Mouse (Mus musculus): Measurements from ENCODE around the gene Cep104. TPM values are rescaled to one million over a fixed set of nuclear protein-coding genes. Genes with fewer than 3 reads are reported as not detected.

The Cep104 gene
- polyA plus RNA-seq, 1 experiment = 9.3 TPM

- peak overlapping the region; percentile 95 for H3K4me3 ChIP-seq (ENCODE audit: low read depth, low read length)
- H3K36me3 ChIP-seq (ENCODE audit: control insufficient read depth, insufficient read depth, low read length) = peaks cover 21% of the 10 kb centered on the region
- H3K27ac ChIP-seq (ENCODE audit: insufficient read depth, low read depth, low read length) = no peak overlapping the region
- H3K27me3 ChIP-seq (ENCODE audit: control insufficient read depth, insufficient read depth, low read length) = no peaks in the 10 kb centered on the region
- WGBS = 1% methylated on average over 55 of the region's 55 CpGs
- TF ChIP-seq CTCF (IDR thresholded peaks at IDR 0.05; ENCODE audit: extremely low read depth, insufficient read length, insufficient replicate concordance, low read depth, low read length) = no peak
- peaks cover 13% of the 10 kb centered on the region for H3K4me1 ChIP-seq (ENCODE audit: control insufficient read depth, insufficient read depth, insufficient read length, low read length)
Measured at GRCm38 (mm10) chr4:154012132-154012882, 37.3 kb downstream of the Cep104 start.

GRCm38 (mm10) chr4:154015476-154015875, 40.5 kb downstream of the Cep104 start:
- H3K36me3 ChIP-seq (ENCODE audit: control insufficient read depth, insufficient read depth, low read length) = peaks cover 44% of the 10 kb centered on the region
- TF ChIP-seq CTCF (IDR thresholded peaks at IDR 0.05; ENCODE audit: extremely low read depth, insufficient read length, insufficient replicate concordance, low read depth, low read length) (no peak), POLR2A (IDR thresholded peaks at IDR 0.05; ENCODE audit: low read depth, low read length) (no peak)
- 86% methylated on average over 11 of the region's 11 CpGs for WGBS
- no peak overlapping the region for H3K27ac ChIP-seq (ENCODE audit: insufficient read depth, low read depth, low read length)
- no peaks in the 10 kb centered on the region for H3K27me3 ChIP-seq (ENCODE audit: control insufficient read depth, insufficient read depth, low read length)
- peaks cover 13% of the 10 kb centered on the region for H3K4me1 ChIP-seq (ENCODE audit: control insufficient read depth, insufficient read depth, insufficient read length, low read length)
- no peak overlapping the region for H3K4me3 ChIP-seq (ENCODE audit: low read depth, low read length)

GRCm38 (mm10) chr4:154019571-154019970, 44.6 kb downstream of the Cep104 start:
- WGBS = 57% methylated on average over 7 of the region's 7 CpGs

GRCm38 (mm10) chr4:154021432-154021831, 46.4 kb downstream of the Cep104 start:
- 85% methylated on average over 9 of the region's 9 CpGs for WGBS
- Histone ChIP-seq H3K27me3 (ENCODE audit: control insufficient read depth, insufficient read depth, low read length) (no peaks in the 10 kb centered on the region), H3K4me3 (ENCODE audit: low read depth, low read length) (no peak overlapping the region), H3K4me1 (ENCODE audit: control insufficient read depth, insufficient read depth, insufficient read length, low read length) (peaks cover 8% of the 10 kb centered on the region), H3K27ac (ENCODE audit: insufficient read depth, low read depth, low read length) (no peak overlapping the region), H3K36me3 (ENCODE audit: control insufficient read depth, insufficient read depth, low read length) (peaks cover 41% of the 10 kb centered on the region)
- TF ChIP-seq CTCF (IDR thresholded peaks at IDR 0.05; ENCODE audit: extremely low read depth, insufficient read length, insufficient replicate concordance, low read depth, low read length) (no peak), POLR2A (IDR thresholded peaks at IDR 0.05; ENCODE audit: low read depth, low read length) (no peak)

More at GRCm38 (mm10) chr4:154019571-154019970, 44.6 kb downstream of the Cep104 start:
- H3K4me1 ChIP-seq (ENCODE audit: control insufficient read depth, insufficient read depth, insufficient read length, low read length) = no peaks in the 10 kb centered on the region
- no peak overlapping the region for H3K4me3 ChIP-seq (ENCODE audit: low read depth, low read length)
- H3K27me3 ChIP-seq (ENCODE audit: control insufficient read depth, insufficient read depth, low read length) = no peaks in the 10 kb centered on the region
- TF ChIP-seq CTCF (IDR thresholded peaks at IDR 0.05; ENCODE audit: extremely low read depth, insufficient read length, insufficient replicate concordance, low read depth, low read length) (peak; percentile 67; the same call in 1 of the 2 replicates), POLR2A (IDR thresholded peaks at IDR 0.05; ENCODE audit: low read depth, low read length) (no peak)
- H3K36me3 ChIP-seq (ENCODE audit: control insufficient read depth, insufficient read depth, low read length) = peaks cover 52% of the 10 kb centered on the region
- H3K27ac ChIP-seq (ENCODE audit: insufficient read depth, low read depth, low read length) = no peak overlapping the region

GRCm38 (mm10) chr4:154022407-154022806, 47.4 kb downstream of the Cep104 start:
- Histone ChIP-seq H3K4me3 (ENCODE audit: low read depth, low read length) (no peak overlapping the region), H3K4me1 (ENCODE audit: control insufficient read depth, insufficient read depth, insufficient read length, low read length) (peaks cover 9% of the 10 kb centered on the region), H3K36me3 (ENCODE audit: control insufficient read depth, insufficient read depth, low read length) (peaks cover 31% of the 10 kb centered on the region), H3K27ac (ENCODE audit: insufficient read depth, low read depth, low read length) (no peak overlapping the region), H3K27me3 (ENCODE audit: control insufficient read depth, insufficient read depth, low read length) (no peaks in the 10 kb centered on the region)
- TF ChIP-seq POLR2A (IDR thresholded peaks at IDR 0.05; ENCODE audit: low read depth, low read length) (no peak), CTCF (IDR thresholded peaks at IDR 0.05; ENCODE audit: extremely low read depth, insufficient read length, insufficient replicate concordance, low read depth, low read length) (no peak)
- WGBS = 64% methylated on average over 4 of the region's 4 CpGs

- TF ChIP-seq POLR2A (IDR thresholded peaks at IDR 0.05; ENCODE audit: low read depth, low read length) = no peak
- no peak for TF ChIP-seq CTCF (IDR thresholded peaks at IDR 0.05; ENCODE audit: extremely low read depth, insufficient read length, insufficient replicate concordance, low read depth, low read length)
- Histone ChIP-seq H3K27me3 (ENCODE audit: control insufficient read depth, insufficient read depth, low read length) (no peaks in the 10 kb centered on the region), H3K4me1 (ENCODE audit: control insufficient read depth, insufficient read depth, insufficient read length, low read length) (peaks cover 9% of the 10 kb centered on the region), H3K36me3 (ENCODE audit: control insufficient read depth, insufficient read depth, low read length) (peaks cover 28% of the 10 kb centered on the region), H3K27ac (ENCODE audit: insufficient read depth, low read depth, low read length) (no peak overlapping the region), H3K4me3 (ENCODE audit: low read depth, low read length) (no peak overlapping the region)
- 59% methylated on average over 4 of the region's 4 CpGs for WGBS
Measured at GRCm38 (mm10) chr4:154022844-154023243, 47.9 kb downstream of the Cep104 start.

GRCm38 (mm10) chr4:154023754-154024601, 49.0 kb downstream of the Cep104 start:
- TF ChIP-seq POLR2A (IDR thresholded peaks at IDR 0.05; ENCODE audit: low read depth, low read length) = no peak
- no peak for TF ChIP-seq CTCF (IDR thresholded peaks at IDR 0.05; ENCODE audit: extremely low read depth, insufficient read length, insufficient replicate concordance, low read depth, low read length)
- no peak overlapping the region for H3K4me3 ChIP-seq (ENCODE audit: low read depth, low read length)
- no peaks in the 10 kb centered on the region for H3K27me3 ChIP-seq (ENCODE audit: control insufficient read depth, insufficient read depth, low read length)
- peaks cover 17% of the 10 kb centered on the region for H3K36me3 ChIP-seq (ENCODE audit: control insufficient read depth, insufficient read depth, low read length)
- WGBS = 26% methylated on average over 8 of the region's 8 CpGs
- H3K4me1 ChIP-seq (ENCODE audit: control insufficient read depth, insufficient read depth, insufficient read length, low read length) = peaks cover 9% of the 10 kb centered on the region
- no peak overlapping the region for H3K27ac ChIP-seq (ENCODE audit: insufficient read depth, low read depth, low read length)
